Mouse (Mus musculus): ENCODE results near the gene Rps27.
"Not testable (repeated sequence)": the region's sequence is repeated elsewhere in the genome, so short reads cannot be mapped to it uniquely, and the experiment has no call there.

The Rps27 gene

DNA sequence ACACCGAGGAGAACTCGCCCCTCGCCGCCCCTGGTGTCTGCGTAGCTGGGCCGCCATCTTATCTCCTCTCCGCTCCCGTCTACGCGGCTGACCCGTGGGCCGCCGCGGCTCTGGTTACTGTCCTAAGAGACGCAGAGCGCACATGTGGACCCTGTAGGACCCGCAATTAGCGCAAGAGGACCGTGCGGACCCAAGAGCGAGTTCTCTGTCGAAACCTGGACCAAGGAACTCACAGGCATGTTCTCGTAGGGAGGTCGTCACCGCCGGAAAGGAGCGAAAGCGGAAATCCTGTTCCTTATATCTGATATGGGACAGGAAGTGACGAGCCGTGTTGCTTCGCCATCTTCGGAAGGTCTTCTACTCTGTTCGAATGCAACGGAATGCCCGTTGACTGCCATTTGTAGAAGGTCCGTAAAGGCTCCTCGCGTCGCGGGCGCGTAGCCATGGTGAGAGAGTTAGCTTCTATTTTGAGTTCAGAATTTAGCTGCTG, at the start of gene Rps27, which contains the start of gene Rab13:
Gene Rps27 (minus strand): TSS at position 275 of the 490 bp plus-strand sequence.
Gene Rab13 (plus strand): TSS at position 319 of the 490 bp plus-strand sequence.
- DNase-seq (ENCODE audit: low read depth, low spot score) = peak; percentile 96

DNA sequence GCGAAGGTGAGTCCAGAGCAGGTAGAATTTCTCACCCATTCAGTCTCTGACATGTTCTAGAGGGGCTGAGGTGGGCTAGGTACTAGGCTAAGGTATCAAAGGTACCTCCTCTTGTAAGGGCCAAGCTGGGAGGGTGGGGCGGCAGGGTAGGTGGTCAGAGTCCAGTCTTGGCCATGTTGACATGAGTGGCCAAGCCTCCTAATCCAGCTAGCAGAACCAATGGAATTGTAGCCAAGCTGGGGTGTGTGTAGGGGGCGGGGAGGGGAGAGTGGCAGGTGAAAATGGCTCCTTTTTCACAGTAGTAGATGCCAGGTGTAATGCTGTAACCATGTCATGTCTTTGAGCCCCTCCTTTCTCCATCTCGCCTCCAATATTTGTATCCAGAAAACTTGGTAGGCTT, 45.1 kb upstream of the Rps27 start:
- DNase-seq (ENCODE audit: low read depth, low spot score) = no peak

DNA sequence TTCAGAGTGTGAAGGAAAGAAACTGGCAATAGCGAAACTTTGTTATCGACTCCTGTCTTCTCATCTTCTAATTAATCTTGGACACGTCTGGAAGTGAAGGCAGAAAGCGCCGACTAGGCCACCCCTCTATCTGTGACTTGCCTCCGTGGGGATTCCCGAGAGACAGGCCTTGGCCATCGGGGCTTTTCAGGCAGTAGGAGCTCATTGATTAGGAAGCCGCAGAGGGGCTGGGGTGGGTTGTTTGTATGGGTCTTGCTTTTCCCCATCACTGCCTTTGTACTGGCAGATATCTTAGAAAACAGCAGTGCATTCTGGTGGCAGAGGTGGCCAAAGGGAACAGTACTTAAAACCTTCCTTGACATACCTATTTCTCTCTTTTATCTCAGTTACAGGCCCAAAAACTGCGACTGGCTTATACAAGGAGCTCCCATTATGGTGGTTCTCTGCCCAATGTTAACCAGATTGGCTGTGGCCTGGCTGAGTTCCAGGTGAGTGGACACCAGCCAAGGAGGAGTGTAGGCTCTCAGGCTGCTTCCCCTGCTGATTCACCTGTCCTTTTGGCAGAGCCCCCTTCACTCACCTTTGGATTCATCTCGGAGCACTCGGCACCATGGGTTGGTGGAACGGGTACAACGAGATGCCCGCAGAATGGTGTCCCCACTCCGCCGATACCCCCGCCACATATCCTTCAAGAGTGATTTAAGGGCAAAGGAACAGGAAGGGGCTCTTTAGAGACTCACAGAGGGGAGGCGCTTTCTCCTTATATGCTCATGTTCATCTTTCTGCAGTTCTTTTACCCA, 43.5 kb upstream of the Rps27 start:
- DNase-seq (ENCODE audit: low read depth, low spot score) = no peak

DNA sequence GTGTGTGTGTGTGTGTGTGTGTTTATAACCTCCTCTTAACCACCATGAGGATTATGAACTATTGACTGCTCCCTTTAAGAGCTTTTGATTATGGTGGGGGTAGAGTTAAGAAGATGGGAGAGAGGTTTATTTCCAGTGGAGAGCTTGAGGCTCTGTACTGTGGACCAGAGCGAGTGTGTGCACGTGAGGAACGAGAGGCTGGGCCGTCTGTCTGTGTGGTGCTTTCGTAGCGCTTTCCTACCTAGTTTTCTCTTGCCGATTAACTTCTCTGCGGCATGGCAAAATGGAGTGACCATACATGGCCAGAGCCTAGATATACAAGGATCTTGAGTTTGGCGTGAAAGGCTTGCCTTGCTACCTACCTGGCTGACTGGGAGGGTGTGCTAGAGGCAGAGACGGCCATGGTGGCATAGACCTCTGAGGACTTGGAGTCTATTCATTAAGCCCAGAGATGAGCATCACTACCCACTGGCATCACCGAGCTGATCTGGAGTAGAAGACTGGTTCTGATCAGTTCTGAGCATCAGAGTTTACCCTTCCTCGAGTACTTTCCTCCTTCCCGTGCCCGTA, 42.4 kb upstream of the Rps27 start:
- no peak for DNase-seq (ENCODE audit: low read depth, low spot score)

DNA sequence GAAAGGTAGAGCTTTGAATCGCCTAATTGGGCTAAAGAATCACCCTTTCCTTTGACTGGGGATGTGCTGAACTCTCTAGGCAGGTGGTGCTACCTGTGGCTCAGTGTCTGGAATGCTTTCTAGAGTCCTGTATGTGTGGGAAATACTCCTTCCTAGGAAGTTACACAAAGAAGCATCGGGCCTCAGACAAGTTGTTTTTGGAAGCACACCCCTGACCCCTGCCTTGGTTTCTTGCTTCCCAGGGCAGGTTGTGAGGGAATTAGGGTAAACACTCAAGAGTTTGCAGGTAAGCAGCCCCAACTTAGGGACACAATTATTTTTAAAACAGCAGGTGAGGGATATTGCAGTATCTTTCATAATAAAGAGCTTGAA, 41.7 kb upstream of the Rps27 start:
- no peak for DNase-seq (ENCODE audit: low read depth, low spot score)

DNA sequence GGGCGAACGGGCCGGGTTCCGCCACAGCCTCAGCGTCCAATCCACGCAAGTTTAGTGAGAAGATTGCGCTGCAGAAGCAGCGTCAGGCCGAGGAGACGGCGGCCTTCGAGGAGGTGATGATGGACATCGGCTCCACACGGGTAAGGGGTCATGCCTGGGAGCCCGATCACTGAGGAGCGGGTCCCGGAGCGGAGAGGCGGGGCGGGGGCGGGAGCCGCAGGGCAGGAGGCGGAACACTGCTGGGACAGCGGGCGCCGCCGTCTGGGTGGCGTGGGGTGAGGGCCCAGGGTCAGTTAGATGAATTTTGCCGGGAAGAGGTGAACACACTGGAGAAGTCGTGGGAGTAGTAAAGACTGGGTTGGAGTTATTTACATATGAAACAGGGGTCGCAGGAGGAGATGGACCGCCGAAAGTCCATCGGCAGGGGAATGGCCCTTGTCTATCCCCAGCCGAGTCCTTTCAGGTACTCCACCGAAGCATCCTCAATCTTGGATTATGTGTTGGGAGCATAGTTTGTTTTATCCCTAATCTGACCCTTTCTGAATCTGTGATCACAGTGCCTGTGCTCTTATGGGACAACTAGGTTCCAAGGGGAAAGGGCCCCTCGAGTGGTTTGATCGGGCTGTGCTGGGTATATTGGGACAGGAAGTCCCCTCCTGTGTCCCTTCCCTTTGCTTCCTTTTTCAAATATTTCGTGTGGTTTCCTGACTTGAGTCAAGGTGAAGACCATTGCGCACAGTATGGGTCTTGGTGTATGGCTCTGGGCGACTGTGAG, 41.2 kb upstream of the Rps27 start:
- DNase-seq (ENCODE audit: low read depth, low spot score) = peak; percentile 50

DNA sequence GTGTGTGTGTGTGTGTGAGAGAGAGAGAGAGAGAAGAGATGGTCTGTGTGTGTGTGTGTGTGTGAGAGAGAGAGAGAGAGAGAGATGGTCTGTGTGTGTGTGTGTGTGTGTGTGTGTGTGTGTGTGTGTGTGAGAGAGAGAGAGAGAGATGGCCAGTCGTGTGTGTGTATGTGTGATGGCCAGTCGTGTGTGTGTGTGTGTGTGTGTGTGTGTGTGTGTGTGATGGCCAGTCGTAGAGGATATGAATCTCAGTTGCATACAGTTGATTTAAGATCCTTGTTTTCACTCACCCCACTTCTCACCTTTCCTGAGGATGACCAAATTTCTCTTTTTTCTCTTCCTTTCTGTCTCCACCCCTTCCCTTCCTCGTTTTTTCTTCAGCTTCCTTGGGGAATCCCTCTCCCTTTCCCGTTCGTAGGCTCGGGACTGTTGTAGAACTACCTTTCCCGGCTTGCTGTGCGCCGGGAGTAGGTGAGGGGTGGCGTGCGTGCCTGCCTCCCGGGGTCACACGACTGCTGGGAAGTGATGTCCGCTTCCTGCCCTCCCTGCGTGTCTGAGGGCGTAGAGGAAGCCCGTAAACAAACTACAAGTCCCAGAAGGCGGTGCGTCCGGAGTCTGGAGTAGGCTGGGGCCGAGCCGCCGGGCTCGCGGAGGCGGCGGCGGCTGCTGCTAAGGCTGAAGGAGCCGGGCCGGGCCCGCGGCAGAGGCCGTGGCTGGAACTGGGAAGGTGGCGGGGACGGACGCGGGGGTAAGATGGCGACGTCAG, 40.4 kb upstream of the Rps27 start, which contains the start of gene Crtc2:
Gene Crtc2 (plus strand): TSS at position 511 of the 766 bp plus-strand sequence.
- peak; percentile 95 for DNase-seq (ENCODE audit: low read depth, low spot score)

DNA sequence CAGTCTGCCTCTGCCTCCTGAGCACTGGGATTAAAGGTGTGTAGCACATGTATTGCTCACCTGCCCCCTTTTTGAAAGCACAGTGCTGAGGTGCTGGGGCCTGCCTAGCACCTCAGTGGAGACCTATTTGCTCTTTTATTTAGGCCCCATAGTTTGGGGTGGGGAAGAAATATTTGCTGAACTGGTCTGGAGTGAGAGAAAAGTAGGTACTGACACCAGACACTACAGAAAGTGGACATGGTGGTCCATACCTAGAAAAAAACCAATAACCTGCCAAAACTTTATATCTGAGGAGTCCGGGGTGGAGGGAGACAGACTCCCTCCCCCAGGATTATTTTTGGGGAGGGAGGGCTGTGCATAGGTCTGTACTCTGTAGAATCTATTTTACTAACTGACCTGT, 39.7 kb upstream of the Rps27 start:
- peak; percentile 22 for DNase-seq (ENCODE audit: low read depth, low spot score)

DNA sequence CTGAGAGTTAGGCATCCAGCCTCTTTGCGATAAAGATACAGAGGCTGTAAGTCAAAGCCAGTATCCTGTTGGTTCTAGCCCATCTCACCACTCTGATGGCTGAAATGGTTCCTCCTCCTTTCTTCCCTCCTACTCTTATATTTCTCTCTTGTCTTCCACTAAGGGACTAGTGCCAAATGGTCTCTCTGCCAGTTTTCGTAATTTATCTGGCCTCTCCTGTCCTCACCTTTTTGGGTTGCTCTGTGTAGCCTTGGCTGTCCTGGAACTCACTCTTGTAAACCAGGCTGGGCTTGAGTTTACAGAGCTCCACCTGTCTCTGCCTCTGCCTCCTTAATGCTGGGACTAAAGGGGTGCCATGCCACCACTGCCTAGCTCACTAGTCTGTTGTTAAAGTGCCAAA, 39.2 kb upstream of the Rps27 start:
- DNase-seq (ENCODE audit: low read depth, low spot score) = not testable (repeated sequence)

DNA sequence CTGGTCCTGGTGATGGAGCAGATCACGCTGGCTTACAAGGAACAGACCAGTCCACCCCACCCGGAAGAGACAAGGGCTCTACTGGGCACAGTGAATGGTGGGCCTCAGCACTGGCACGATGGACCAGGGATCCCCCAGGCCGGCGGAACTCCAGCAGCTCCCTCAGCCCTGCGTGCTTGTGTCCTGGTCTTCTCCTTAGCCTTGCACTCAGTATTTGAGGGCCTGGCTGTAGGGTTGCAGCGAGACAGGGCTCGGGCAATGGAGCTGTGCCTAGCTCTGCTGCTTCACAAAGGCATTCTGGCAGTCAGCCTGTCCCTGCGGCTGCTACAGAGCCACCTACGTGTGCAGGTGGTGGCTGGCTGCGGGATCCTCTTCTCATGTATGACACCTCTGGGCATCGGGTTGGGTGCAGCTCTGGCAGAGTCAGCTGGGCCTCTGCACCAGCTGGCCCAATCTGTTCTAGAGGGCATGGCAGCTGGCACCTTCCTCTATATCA, 38.3 kb upstream of the Rps27 start:
- not testable (repeated sequence) for DNase-seq (ENCODE audit: low read depth, low spot score)

DNA sequence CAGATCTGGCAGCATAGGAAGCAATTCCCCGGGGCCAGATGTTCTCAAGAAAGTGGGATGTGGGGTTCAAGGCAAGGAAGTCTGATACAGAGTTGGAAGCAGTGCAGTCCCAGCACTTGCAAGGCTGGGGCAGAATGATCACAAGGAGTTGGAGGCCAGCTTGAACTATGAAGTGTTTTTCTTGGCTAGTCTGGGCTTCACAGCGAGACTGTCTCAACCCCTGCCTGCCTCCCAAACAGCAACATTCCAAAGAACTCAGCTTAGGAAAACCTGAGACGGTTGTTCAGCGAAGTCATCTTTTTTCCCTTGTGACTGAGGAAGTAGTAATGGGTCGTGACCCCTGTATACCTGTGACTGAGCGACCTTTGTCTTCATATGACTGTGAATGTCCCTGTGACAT, 37.3 kb upstream of the Rps27 start:
- no peak for DNase-seq (ENCODE audit: low read depth, low spot score)

DNA sequence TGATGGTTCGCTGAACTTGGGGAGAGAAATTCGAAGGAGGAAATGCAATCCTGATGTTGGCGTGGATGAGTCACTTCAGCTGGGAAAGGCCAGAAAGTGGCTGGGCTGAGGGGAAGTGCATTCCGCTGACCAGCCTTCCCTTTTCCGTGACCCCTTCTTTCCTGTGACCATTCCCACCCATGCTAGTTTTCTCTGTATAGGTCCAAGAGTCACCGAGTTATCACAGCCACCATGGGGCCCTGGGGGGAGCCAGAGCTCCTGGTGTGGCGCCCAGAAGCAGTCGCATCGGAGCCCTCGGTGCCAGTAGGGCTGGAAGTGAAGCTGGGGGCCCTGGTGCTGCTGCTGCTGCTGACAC, 35.3 kb upstream of the Rps27 start:
- DNase-seq (ENCODE audit: low read depth, low spot score) = no peak

DNA sequence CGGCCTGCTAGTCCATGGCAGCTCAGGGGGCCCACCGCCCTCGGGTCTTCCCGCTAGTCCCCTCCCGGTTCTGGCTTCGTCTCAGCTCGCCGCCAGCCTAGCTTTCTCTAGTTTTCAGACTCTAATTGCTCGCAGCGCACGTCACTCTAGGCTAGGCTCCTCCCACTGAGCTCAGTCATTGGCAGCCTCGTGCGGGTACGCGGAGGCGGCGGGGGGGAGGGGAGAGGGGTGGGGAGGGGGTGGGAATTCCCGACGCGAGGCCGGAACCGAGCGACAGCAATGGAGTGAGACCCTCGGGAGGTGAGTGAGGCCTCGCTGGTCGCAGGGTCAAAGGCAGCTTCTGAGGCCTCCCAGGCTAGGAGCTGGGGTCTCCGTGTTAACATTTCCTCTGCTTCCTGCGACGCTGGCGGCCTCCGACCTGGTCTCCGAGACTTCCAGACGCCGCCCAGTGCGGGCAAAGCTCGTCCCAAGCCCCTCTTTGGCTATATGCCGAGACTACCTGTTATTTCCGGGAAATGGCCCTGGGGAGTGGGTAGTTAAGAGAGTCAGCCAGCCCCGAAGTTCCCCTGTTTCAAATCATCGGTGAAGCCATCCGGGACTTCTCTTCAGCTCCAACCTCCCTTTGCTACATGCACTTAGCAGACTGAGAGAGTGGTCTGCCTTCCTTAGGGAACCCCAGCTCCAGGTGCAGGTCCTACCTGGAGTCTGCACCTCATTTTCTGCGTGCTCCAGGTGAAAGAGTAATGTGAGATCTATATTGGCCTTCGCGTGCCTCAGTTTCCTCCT, 34.7 kb upstream of the Rps27 start, which contains the start of gene Slc39a1:
Gene Slc39a1 (plus strand): TSS at position 213 of the 786 bp plus-strand sequence.
- DNase-seq (ENCODE audit: low read depth, low spot score) = peak; percentile 92

DNA sequence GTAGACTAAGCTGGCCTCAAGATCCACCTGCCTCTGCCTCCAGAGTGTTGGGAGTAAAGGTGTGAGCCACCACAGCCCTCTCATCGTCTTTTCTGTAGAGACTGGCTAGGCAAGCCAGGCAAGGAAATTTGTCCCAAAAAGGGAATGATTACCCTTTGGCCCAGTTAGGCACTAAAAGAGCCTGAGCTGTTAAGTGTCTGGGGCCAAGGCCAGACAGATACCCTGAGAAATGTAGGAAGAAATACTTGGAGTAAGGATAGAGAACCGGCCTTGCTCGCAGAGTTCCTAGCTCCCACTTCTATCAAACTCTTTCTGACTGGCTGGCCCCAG, 34.1 kb upstream of the Rps27 start:
- no peak for DNase-seq (ENCODE audit: low read depth, low spot score)

DNA sequence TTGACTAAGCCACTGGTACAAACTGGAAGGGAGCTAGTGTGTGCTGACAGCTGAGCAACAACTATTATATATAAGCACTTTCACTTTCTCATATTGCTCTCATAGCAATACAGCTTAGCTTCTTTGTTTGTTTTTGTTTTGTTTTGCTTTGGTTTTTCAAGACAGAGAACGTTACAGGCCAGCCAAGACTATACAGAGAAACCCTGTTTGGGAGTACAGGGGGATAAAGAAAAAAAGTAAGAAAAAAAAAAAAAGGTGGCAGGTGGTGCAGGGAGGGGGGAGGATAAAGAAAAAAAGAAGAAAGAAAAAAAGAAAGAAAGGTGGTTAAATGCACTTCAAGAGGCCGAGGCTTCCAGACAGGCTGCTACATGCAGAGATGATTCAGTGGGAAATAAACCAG, 32.0 kb upstream of the Rps27 start:
- peak; percentile 49 for DNase-seq (ENCODE audit: low read depth, low spot score)

DNA sequence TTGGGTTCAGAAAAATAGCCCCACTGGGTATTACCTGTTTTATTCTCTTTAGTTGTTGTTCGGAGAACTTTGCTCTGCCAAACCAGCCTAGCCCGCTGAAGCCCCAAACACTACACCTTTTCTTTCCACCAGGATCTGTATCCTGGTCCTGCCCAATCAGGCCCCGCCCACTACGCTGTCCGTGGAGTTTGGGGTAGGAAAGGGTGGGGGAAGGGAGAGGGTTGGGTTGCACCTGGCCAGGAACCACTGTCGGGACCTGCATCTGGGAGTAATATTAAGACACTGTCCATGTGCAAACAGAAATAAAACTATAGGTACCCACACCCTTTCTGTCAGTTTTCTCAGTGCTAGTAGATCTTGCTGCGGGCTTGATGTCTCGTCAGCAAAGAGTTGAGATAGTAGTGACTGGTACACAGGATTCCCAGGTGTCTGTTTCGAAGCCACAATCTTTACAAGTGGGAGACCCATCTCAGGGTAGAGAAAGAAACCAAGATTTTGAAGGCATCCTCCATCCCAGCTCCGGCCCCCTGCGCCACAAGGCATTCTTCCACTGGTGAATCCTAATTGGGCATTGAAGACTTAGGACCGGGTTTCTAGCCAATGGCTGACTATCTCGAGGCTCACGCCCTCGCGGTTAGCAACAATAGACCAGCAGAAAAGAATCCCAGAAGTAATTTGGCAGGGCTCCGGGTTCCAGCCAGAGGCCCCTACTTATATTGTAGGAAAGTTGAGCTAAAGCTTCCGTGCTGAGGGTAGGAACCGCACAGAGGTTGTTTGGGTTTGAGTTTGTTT, 29.7 kb upstream of the Rps27 start, which contains the start of gene Creb3l4:
Gene Creb3l4 (minus strand): TSS at position 529 of the 792 bp plus-strand sequence.
- no peak for DNase-seq (ENCODE audit: low read depth, low spot score)

DNA sequence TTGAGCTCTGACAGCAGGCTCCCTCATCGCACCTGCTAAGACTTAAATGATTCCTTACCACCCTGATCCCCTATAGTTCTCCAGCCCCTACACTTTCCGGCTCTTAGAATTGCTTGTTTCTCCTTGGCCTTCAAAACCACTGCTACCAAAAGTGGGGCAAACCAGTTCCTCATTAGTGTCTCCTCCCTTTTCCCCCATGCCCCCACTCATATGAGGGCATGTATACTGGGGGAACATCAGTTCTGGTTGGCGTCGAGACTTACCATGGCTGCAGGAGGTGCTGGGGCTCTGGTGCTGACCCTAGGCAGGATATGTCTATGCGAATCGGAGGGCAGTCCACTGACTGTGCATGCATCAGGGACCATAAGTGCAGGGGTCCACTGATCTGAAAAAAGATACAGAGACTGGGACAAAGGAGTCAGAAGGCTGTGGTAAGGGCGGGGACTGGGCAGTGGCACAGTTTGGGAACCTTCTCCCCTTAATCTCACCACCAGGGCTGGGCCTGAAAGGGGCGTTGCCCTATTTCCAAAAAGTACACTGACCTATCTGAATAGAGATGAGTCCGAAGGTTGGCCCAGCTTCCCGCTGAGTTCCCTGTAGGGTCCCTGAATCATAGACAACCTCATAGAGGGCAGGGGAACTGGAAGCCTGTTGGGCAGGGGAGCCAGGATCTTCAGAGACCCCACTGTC, 28.4 kb upstream of the Rps27 start:
- no peak for DNase-seq (ENCODE audit: low read depth, low spot score)

DNA sequence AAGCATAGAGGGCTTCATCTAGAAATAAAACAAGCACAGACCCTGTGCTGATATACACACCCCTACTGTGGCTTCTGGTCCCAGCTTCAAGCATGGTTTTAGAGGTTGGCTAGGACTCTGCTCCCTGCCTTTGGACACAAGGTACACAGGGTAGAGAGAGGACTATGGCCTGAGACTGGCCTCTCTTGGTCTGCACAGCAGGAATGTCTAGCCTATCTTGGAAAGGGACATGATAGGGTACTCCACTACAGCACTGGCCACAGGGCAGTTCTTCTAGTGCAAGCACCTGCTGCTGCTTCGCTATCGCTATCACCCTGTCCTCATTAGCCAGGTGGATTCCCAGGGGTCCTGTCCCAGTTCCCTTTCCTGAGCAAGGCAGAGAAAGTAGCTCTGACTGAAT, 27.8 kb upstream of the Rps27 start:
- DNase-seq (ENCODE audit: low read depth, low spot score) = no peak
